Mouse (Mus musculus) heart, postnatal 14 days (tissue): ENCODE measurements around the gene Olfr54. TPM values are rescaled to one million over a fixed set of nuclear protein-coding genes. Genes with fewer than 3 reads are reported as not detected.
"Not testable (repeated sequence)": the region's sequence is repeated elsewhere in the genome, so short reads cannot be mapped to it uniquely, and the experiment has no call there.

Experiments
- DNase-seq, 2 experiments: peaks; one replicate each; pipeline ENCODE4 v3.0.0; 2021 to 2022
- intact Hi-C: fragments of 180-260 bp; cut with DNase I; formaldehyde crosslinking; loops from one replicate; pipeline ENCODE4 v1.15.1; 2025
- long read RNA-seq, 2 experiments: library from polyadenylated mRNA; stranded (forward); transcript quantifications; one replicate each; pipeline ENCODE4 v2.0.0; 2021
- total RNA-seq, 2 experiments: library from RNA; stranded (reverse); gene quantifications; 2 replicates each; pipeline ENCODE4 v1.2.3; 2021

Olfr54 gene
- total RNA-seq: not detected
- long read RNA-seq, experiment 1: 0 reads
- long read RNA-seq, experiment 2: 0 reads

GRCm38 (mm10) chr11:51013936-51014335 lies at the start of gene Olfr54:
TSS of gene Olfr54 (plus strand) at chr11:51014236.
- intact Hi-C loops: no loop called here
- no peak for DNase-seq

- intact Hi-C loops: no loop called here
- no peak for DNase-seq
Measured at GRCm38 (mm10) chr11:50964886-50965285, 49.1 kb upstream of the Olfr54 start.

- intact Hi-C loops: no loop called here
- DNase-seq: no peak
Measured at GRCm38 (mm10) chr11:50966230-50966629, 47.8 kb upstream of the Olfr54 start, which contains the start of gene Olfr1378. TSS of gene Olfr1378 (plus strand) at chr11:50966530.

GRCm38 (mm10) chr11:50977216-50977615 lies 36.8 kb upstream of the Olfr54 start:
- intact Hi-C loops: no loop called here
- DNase-seq: no peak

GRCm38 (mm10) chr11:50981667-50982066 lies 32.4 kb upstream of the Olfr54 start, which contains the start of gene Olfr1377:
TSS of gene Olfr1377 (plus strand) at chr11:50981967.
- intact Hi-C loops: no loop called here
- no peak for DNase-seq

- no peak for DNase-seq
- intact Hi-C loops: no loop called here
Measured at GRCm38 (mm10) chr11:51003296-51003695, 10.7 kb upstream of the Olfr54 start, which contains the start of gene Olfr51. TSS of gene Olfr51 (plus strand) at chr11:51003596.

- peak; percentile 11 to 40 for DNase-seq
- intact Hi-C loops: no loop called here
Measured at GRCm38 (mm10) chr11:51011821-51012220, 2.2 kb upstream of the Olfr54 start.

- intact Hi-C loops: no loop called here
Measured at GRCm38 (mm10) chr11:51016341-51016740, 2.3 kb downstream of the Olfr54 start.

GRCm38 (mm10) chr11:51026811-51027210 lies 12.8 kb downstream of the Olfr54 start:
- DNase-seq, intact Hi-C loops: not testable (repeated sequence)

More at GRCm38 (mm10) chr11:51016341-51016740, 2.3 kb downstream of the Olfr54 start:
- DNase-seq: no peak

- intact Hi-C loops, DNase-seq: not testable (repeated sequence)
Measured at GRCm38 (mm10) chr11:51029381-51029780, 15.3 kb downstream of the Olfr54 start.

GRCm38 (mm10) chr11:51030225-51030624 lies 16.2 kb downstream of the Olfr54 start:
- intact Hi-C loops: no loop called here
- no peak for DNase-seq

- intact Hi-C loops: loop anchor here (1.0 kb wide), 1 partner anchor 93 kb away; no protein-coding TSS in a partner anchor
- DNase-seq: peak; percentile 4 to 43
Measured at GRCm38 (mm10) chr11:51032851-51033250, 18.8 kb downstream of the Olfr54 start.

- intact Hi-C loops, DNase-seq: not testable (repeated sequence)
Measured at GRCm38 (mm10) chr11:51034141-51034540, 20.1 kb downstream of the Olfr54 start.

- intact Hi-C loops: no loop called here
- DNase-seq: peak in 1 of 2 experiments; percentile 32
Measured at GRCm38 (mm10) chr11:51035951-51036350, 21.9 kb downstream of the Olfr54 start.

- DNase-seq, intact Hi-C loops: not testable (repeated sequence)
Measured at GRCm38 (mm10) chr11:51044776-51045175, 30.7 kb downstream of the Olfr54 start.

- DNase-seq, intact Hi-C loops: not testable (repeated sequence)
Measured at GRCm38 (mm10) chr11:51047809-51048208, 33.8 kb downstream of the Olfr54 start, which contains the start of gene Olfr1375. TSS of gene Olfr1375 (plus strand) at chr11:51048109.

GRCm38 (mm10) chr11:51051678-51052077 lies 37.6 kb downstream of the Olfr54 start:
- DNase-seq: no peak
- intact Hi-C loops: loop anchor here (10.0 kb wide), 1 partner anchor 227 kb away; the partner anchor contains the start of gene Zfp354c

- no peak for DNase-seq
Measured at GRCm38 (mm10) chr11:51053230-51053629, 39.2 kb downstream of the Olfr54 start.

GRCm38 (mm10) chr11:51059151-51059571 lies 45.1 kb downstream of the Olfr54 start, which contains the start of gene Zfp354a:
TSS of gene Zfp354a (plus strand) at chr11:51059257.
- intact Hi-C loops: loop anchor here (5.0 to 10.0 kb wide), 2 partner anchors 127 to 234 kb away; partner anchors contain the start of genes Zfp354b and Zfp354c

More at GRCm38 (mm10) chr11:51053230-51053629, 39.2 kb downstream of the Olfr54 start:
- intact Hi-C loops: loop anchor here (10.0 kb wide), 1 partner anchor 228 kb away; the partner anchor contains the start of gene Zfp354c

GRCm38 (mm10) chr11:51059640-51060039 lies 45.6 kb downstream of the Olfr54 start:
- DNase-seq: no peak
- intact Hi-C loops: loop anchor here (5.0 to 10.0 kb wide), 2 partner anchors 127 to 235 kb away; partner anchors contain the start of genes Zfp354b and Zfp354c

More at GRCm38 (mm10) chr11:51059151-51059571, 45.1 kb downstream of the Olfr54 start, which contains the start of gene Zfp354a:
- peak; percentile 72 to 73 for DNase-seq

GRCm38 (mm10) chr11:51060981-51061380 lies 46.9 kb downstream of the Olfr54 start:
- DNase-seq: no peak
- intact Hi-C loops: no loop called here

GRCm38 (mm10) chr11:51063276-51063675 lies 49.2 kb downstream of the Olfr54 start:
- no peak for DNase-seq
- intact Hi-C loops: no loop called here
